11 mouse cellular contexts compared by ENCODE assay signal in genomic region chr15:102977423-102977974, GRCm38 (mm10). TPM values are rescaled to one million over a fixed set of nuclear protein-coding genes. Genes with fewer than 3 reads are reported as not detected.
DNase-seq lines count a peak whose midpoint lies in the region; ATAC-seq and TF ChIP-seq lines count a peak whose summit lies in the region.
"Had no signal": no experiment of that assay in that cellular context is flagged by ENCODE, and none has a peak within 500 bp of the region (broad histone marks: within the 10 kb centered on the region; RNA-seq: fewer than 3 reads in every experiment).

No protein-coding gene starts in this region.

- peak overlapping the region; percentile 47 for H3K4me3 ChIP-seq in kidney, adult 2 months (ENCODE audit: insufficient read depth, low read depth, low read length)
- 0 out of 2 replicates have a peak overlapping the region, but pooled peaks have one; percentile 29 for H3K4me3 ChIP-seq in E14TG2a.4 (replicated peaks; ENCODE audit: low read length)
- H3K4me3 ChIP-seq in embryonic fibroblast, embryonic 13.5 days (ENCODE audit: insufficient read depth, low read length): peak overlapping the region; percentile 43
- H3K4me3 ChIP-seq in liver, embryonic 16.5 days (ENCODE audit: low read depth, low read length): peak overlapping the region; percentile 19; the same call in 1 of the 2 replicates

- H3K9me3 ChIP-seq in E14TG2a.4 (ENCODE audit: low read length): peaks cover 10% of the 10 kb centered on the region; the same call in 1 of the 2 replicates
- H3K9me3 ChIP-seq in liver, embryonic 16.5 days (replicated peaks; ENCODE audit: control insufficient read depth, low read length): no peaks in the 10 kb centered on the region

- peaks cover 11% of the 10 kb centered on the region for H3K4me1 ChIP-seq in kidney, adult 2 months (ENCODE audit: control insufficient read depth, insufficient read depth, low read length)
- peaks cover 44% of the 10 kb centered on the region for H3K4me1 ChIP-seq in E14TG2a.4 (replicated peaks; ENCODE audit: low read depth, low read length)
- no peaks in the 10 kb centered on the region for H3K4me1 ChIP-seq in embryonic fibroblast, embryonic 13.5 days (ENCODE audit: control insufficient read depth, insufficient read depth, low read length)
- no peaks in the 10 kb centered on the region for H3K4me1 ChIP-seq in liver, embryonic 16.5 days (ENCODE audit: control insufficient read depth, low read depth, low read length)

- TF ChIP-seq POLR2A in kidney, adult 2 months (IDR thresholded peaks at IDR 0.05; ENCODE audit: low read depth, low read length): no peak
- TF ChIP-seq POLR2A in embryonic fibroblast, embryonic 13.5 days (IDR thresholded peaks at IDR 0.05; ENCODE audit: low read depth, low read length): no peak

- no peak for DNase-seq in kidney, adult 2 months
- no peak for DNase-seq in kidney, postnatal 10 days
- DNase-seq in urinary bladder, adult 2 months (ENCODE audit: low spot score): no peak
- no peak for DNase-seq in ovary, postnatal 10 days (ENCODE audit: low spot score)
- DNase-seq in left cerebral cortex, adult 18-20 months (ENCODE audit: low spot score in 2 of 2): no peak
- DNase-seq: thymus, postnatal 25 days had no signal

- H3K4me2 ChIP-seq in liver, embryonic 16.5 days (ENCODE audit: low read depth, low read length): peak overlapping the region; percentile 8; the same call in 1 of the 2 replicates

- peak overlapping the region; percentile 64 for H3K27ac ChIP-seq in kidney, adult 2 months (ENCODE audit: insufficient read depth, low read depth, low read length)
- peak overlapping the region; percentile 44 for H3K27ac ChIP-seq in embryonic fibroblast, embryonic 13.5 days (ENCODE audit: insufficient read depth, low read length)
- H3K27ac ChIP-seq in liver, embryonic 16.5 days (ENCODE audit: low read length): no peak overlapping the region
- H3K27ac ChIP-seq: macrophage had no signal

- H3K9ac ChIP-seq in liver, embryonic 16.5 days (ENCODE audit: low read depth, low read length): no peak overlapping the region

- ATAC-seq in liver, embryonic 16.5 days (ENCODE audit: low read depth): no peak

- 13% methylated on average over 16 of the region's 16 CpGs for WGBS in kidney, adult 2 months
- WGBS in liver, embryonic 16.5 days (ENCODE audit: insufficient replicate concordance): 5% methylated on average over 16 of the region's 16 CpGs

- H3K36me3 ChIP-seq in kidney, adult 2 months (ENCODE audit: control insufficient read depth, insufficient read depth, low read length): no peaks in the 10 kb centered on the region
- no peaks in the 10 kb centered on the region for H3K36me3 ChIP-seq in E14TG2a.4 (ENCODE audit: insufficient read depth, low read length)
- H3K36me3 ChIP-seq in liver, embryonic 16.5 days (ENCODE audit: control insufficient read depth, insufficient read depth): no peaks in the 10 kb centered on the region

- H3K27me3 ChIP-seq in kidney, adult 2 months (replicated peaks; ENCODE audit: control insufficient read depth, insufficient read depth, low read length): no peaks in the 10 kb centered on the region
- peaks cover 99% of the 10 kb centered on the region for H3K27me3 ChIP-seq in E14TG2a.4 (ENCODE audit: insufficient read depth, low read length)
- peaks cover 98% of the 10 kb centered on the region for H3K27me3 ChIP-seq in liver, embryonic 16.5 days (ENCODE audit: control insufficient read depth, insufficient read depth, low read depth, low read length)

- no peak for TF ChIP-seq CTCF in kidney, adult 2 months (conservative IDR thresholded peaks at IDR 0.05; ENCODE audit: insufficient read depth, insufficient read length, low read depth, low read length)
- TF ChIP-seq CTCF in E14TG2a.4 (conservative IDR thresholded peaks at IDR 0.05; ENCODE audit: low read length): no peak
- TF ChIP-seq CTCF in embryonic fibroblast, embryonic 13.5 days (IDR thresholded peaks at IDR 0.05; ENCODE audit: borderline replicate concordance, insufficient read depth, low read length): no peak

RNA-seq across cellular contexts. Expression of gene Hoxc9, which starts 1.3 kb away (rescaled TPM):
- 5.5 and 7.3 TPM in 2 replicates for polyA plus RNA-seq in kidney, adult 2 months (2012; rRNA removed)
- polyA plus RNA-seq in embryonic fibroblast, embryonic 13.5 days (2011; ENCODE audit: insufficient read length, low read depth, missing spikeins): 4.9 and 6.2 TPM in 2 replicates
- not detected in 2 replicates for polyA plus RNA-seq in liver, embryonic 16.5 days (2015; fragmentation: Nextera tagmentation; extraction: Ambion mirVana)
- 0.36 and 0.46 TPM in 2 replicates for polyA plus RNA-seq in urinary bladder, adult 2 months (2012; rRNA removed)
- not detected for total RNA-seq in left cerebral cortex, adult 18-20 months (2021)
- polyA plus RNA-seq: embryonic facial prominence, embryonic 11.5 days; macrophage had no signal

RNA-seq across cellular contexts. Expression of gene Hoxc5, which starts 10.3 kb away (rescaled TPM):
- polyA plus RNA-seq in kidney, adult 2 months (2012; rRNA removed): 4.0 and 4.1 TPM in 2 replicates
- 7.6 and 11.0 TPM in 2 replicates for polyA plus RNA-seq in embryonic fibroblast, embryonic 13.5 days (2011; ENCODE audit: insufficient read length, low read depth, missing spikeins)
- polyA plus RNA-seq in liver, embryonic 16.5 days (2015; fragmentation: Nextera tagmentation; extraction: Ambion mirVana): 0.06 and 0.09 TPM in 2 replicates
- polyA plus RNA-seq in urinary bladder, adult 2 months (2012; rRNA removed): 0.60 and 1.4 TPM in 2 replicates
- total RNA-seq in left cerebral cortex, adult 18-20 months (2021): not detected
- polyA plus RNA-seq: macrophage had no signal

RNA-seq across cellular contexts. Expression of gene Hoxc10, which starts 10.9 kb away (rescaled TPM):
- 16.4 and 16.7 TPM in 2 replicates for polyA plus RNA-seq in kidney, adult 2 months (2012; rRNA removed)
- 7.3 and 16.6 TPM in 2 replicates for polyA plus RNA-seq in embryonic fibroblast, embryonic 13.5 days (2011; ENCODE audit: insufficient read length, low read depth, missing spikeins)
- polyA plus RNA-seq in liver, embryonic 16.5 days (2015; fragmentation: Nextera tagmentation; extraction: Ambion mirVana): not detected in 2 replicates
- 2.2 and 2.6 TPM in 2 replicates for polyA plus RNA-seq in urinary bladder, adult 2 months (2012; rRNA removed)
- total RNA-seq in left cerebral cortex, adult 18-20 months (2021): not detected
- polyA plus RNA-seq: embryonic facial prominence, embryonic 11.5 days; macrophage had no signal

RNA-seq across cellular contexts. Expression of gene Hoxc8, which starts 12.9 kb away (rescaled TPM):
- polyA plus RNA-seq in kidney, adult 2 months (2012; rRNA removed): 3.4 and 4.0 TPM in 2 replicates
- polyA plus RNA-seq in embryonic fibroblast, embryonic 13.5 days (2011; ENCODE audit: insufficient read length, low read depth, missing spikeins): 28.5 and 45.5 TPM in 2 replicates
- not detected in 2 replicates for polyA plus RNA-seq in liver, embryonic 16.5 days (2015; fragmentation: Nextera tagmentation; extraction: Ambion mirVana)
- 0.39 and 0.47 TPM in 2 replicates for polyA plus RNA-seq in urinary bladder, adult 2 months (2012; rRNA removed)
- total RNA-seq in left cerebral cortex, adult 18-20 months (2021): not detected
- polyA plus RNA-seq: embryonic facial prominence, embryonic 11.5 days; macrophage had no signal

RNA-seq across cellular contexts. Expression of gene Hoxc6, which starts 20.6 kb away (rescaled TPM):
- 24.7 and 25.4 TPM in 2 replicates for polyA plus RNA-seq in kidney, adult 2 months (2012; rRNA removed)
- polyA plus RNA-seq in embryonic fibroblast, embryonic 13.5 days (2011; ENCODE audit: insufficient read length, low read depth, missing spikeins): 42.6 and 61.8 TPM in 2 replicates
- 0.07 TPM in 1 of 2 replicates, not detected in the other for polyA plus RNA-seq in liver, embryonic 16.5 days (2015; fragmentation: Nextera tagmentation; extraction: Ambion mirVana)
- 2.1 and 2.5 TPM in 2 replicates for polyA plus RNA-seq in urinary bladder, adult 2 months (2012; rRNA removed)
- not detected for total RNA-seq in left cerebral cortex, adult 18-20 months (2021)
- polyA plus RNA-seq: macrophage had no signal
